Mouse (Mus musculus) gonadal fat pad, adult 2 months (tissue): ENCODE data around the gene Rab11fip3. TPM values are rescaled to one million over a fixed set of nuclear protein-coding genes. Genes with fewer than 3 reads are reported as not detected.

ENCODE experiments used
- polyA plus RNA-seq: library from polyadenylated mRNA; depleted of rRNA; stranded (reverse); fragments of >200 nt; gene quantifications from 2 replicates; pipeline ENCODE4 v1.2.3, GENCODE M21; 2012; rRNA removed

Gene Rab11fip3
- polyA plus RNA-seq, 1 experiment = 29.9 TPM

Other genes with a start within 250 kb of the Rab11fip3 start
- gene Wdr24, start 245.9 kb downstream of the Rab11fip3 start, polyA plus RNA-seq = 32.1 and 36.4 TPM in 2 replicates
- gene Jmjd8, start 240.7 kb downstream of the Rab11fip3 start, polyA plus RNA-seq = 91.2 and 94.5 TPM in 2 replicates
- gene Stub1, start 236.2 kb downstream of the Rab11fip3 start, polyA plus RNA-seq = 219 and 228 TPM in 2 replicates
- gene Rhbdl1, start 232.3 kb downstream of the Rab11fip3 start, polyA plus RNA-seq = 129 and 138 TPM in 2 replicates
- 47.4 and 55.8 TPM in 2 replicates for gene Gm20683, start 227.8 kb downstream of the Rab11fip3 start, polyA plus RNA-seq
- 54.0 and 60.0 TPM in 2 replicates for gene Rhot2, start 224.7 kb downstream of the Rab11fip3 start, polyA plus RNA-seq
- 27.1 and 35.9 TPM in 2 replicates for gene Wdr90, start 208.1 kb downstream of the Rab11fip3 start, polyA plus RNA-seq
- gene Mcrip2, start 200.8 kb downstream of the Rab11fip3 start, polyA plus RNA-seq = 58.8 and 61.7 TPM in 2 replicates
- gene Mettl26, start 194.5 kb downstream of the Rab11fip3 start, polyA plus RNA-seq = 89.7 and 105 TPM in 2 replicates
- 0.95 and 1.1 TPM in 2 replicates for gene Wfikkn1, start 188.7 kb downstream of the Rab11fip3 start, polyA plus RNA-seq
- gene Rab40c, start 149.8 kb downstream of the Rab11fip3 start, polyA plus RNA-seq = 49.5 and 51.3 TPM in 2 replicates
- 122 and 144 TPM in 2 replicates for gene Pigq, start 124.6 kb downstream of the Rab11fip3 start, polyA plus RNA-seq
- 7.0 and 12.9 TPM in 2 replicates for gene Nhlrc4, start 124.6 kb downstream of the Rab11fip3 start, polyA plus RNA-seq
- gene A930017K11Rik, start 117.0 kb downstream of the Rab11fip3 start, polyA plus RNA-seq = 2.4 TPM in 2 replicates
- gene Capn15, start 83.8 kb downstream of the Rab11fip3 start, polyA plus RNA-seq = 27.6 and 28.1 TPM in 2 replicates
- 24.3 and 24.4 TPM in 2 replicates for gene Decr2, start 20.8 kb upstream of the Rab11fip3 start, polyA plus RNA-seq
- gene Nme4, start 26.0 kb upstream of the Rab11fip3 start, polyA plus RNA-seq = 7.2 and 9.4 TPM in 2 replicates
- 65.0 and 70.0 TPM in 2 replicates for gene Tmem8, start 43.7 kb upstream of the Rab11fip3 start, polyA plus RNA-seq
- gene Mrpl28, start 53.9 kb upstream of the Rab11fip3 start, polyA plus RNA-seq = 75.3 and 86.7 TPM in 2 replicates
- gene Axin1, start 69.1 kb upstream of the Rab11fip3 start, polyA plus RNA-seq = 16.8 and 19.5 TPM in 2 replicates
- gene Pdia2, start 129.5 kb upstream of the Rab11fip3 start, polyA plus RNA-seq = 0.15 TPM in 1 of 2 replicates, not detected in the other
- gene Rgs11, start 133.4 kb upstream of the Rab11fip3 start, polyA plus RNA-seq = 27.1 and 28.9 TPM in 2 replicates
- 3.2 and 3.3 TPM in 2 replicates for gene Arhgdig, start 138.2 kb upstream of the Rab11fip3 start, polyA plus RNA-seq
- gene Fam234a, start 174.7 kb upstream of the Rab11fip3 start, polyA plus RNA-seq = 67.7 and 87.0 TPM in 2 replicates
- gene Luc7l, start 183.3 kb upstream of the Rab11fip3 start, polyA plus RNA-seq = 22.4 and 23.9 TPM in 2 replicates